Mouse (Mus musculus) megakaryocyte-erythroid progenitor cell, adult 5-6 weeks (primary cell): ENCODE measurements at regions not wholly inside any gene's neighbourhood (a gene's known extent, or its start where the extent isn't known, plus 50 kb on each side); places are given as distances from the start of the nearest gene placed in this dataset.

Source experiments
- ATAC-seq: replicated peaks from 2 replicates; pipeline ENCODE4 v1.8.0; 2016; ENCODE audit warnings: mild to moderate bottlenecking, inconsistent platforms; ENCODE audit not compliant: severe bottlenecking, poor library complexity, low FRiP score, low TSS enrichment

DNA sequence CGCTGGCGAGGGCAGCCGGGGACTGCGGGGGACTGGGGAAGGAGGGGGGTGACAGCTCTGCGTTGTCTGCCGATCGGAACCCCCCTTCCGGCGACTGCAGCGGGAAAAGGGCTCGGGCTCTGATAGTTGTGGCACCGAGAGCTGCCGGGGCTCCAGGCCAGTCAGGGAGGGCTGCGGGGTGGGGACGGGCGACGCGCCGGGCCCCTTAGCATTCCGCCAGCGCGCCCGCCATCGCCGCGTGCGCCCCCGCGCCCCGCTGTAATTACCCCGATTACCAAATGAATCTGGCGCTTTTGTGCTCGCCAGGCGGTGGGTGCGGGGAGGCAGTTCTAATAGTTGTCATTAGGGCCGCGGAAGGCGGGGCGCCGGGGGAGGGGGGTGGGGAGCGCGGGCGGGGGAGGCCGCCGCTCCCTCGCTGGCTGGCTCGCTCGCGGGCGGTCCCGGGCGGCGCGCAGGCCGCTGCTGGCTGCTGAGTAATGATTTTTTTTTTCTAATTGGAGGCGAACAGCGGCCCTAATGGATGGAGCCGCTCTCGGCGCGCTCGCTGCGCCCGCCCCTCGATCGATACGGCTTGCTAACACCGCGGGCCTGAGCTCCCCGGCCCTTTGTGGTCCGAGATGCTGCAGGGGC, 352.8 kb downstream of the Bcor start:
- no peak for ATAC-seq

GRCm38 (mm10) chrX:11807883-11808262, 352.3 kb downstream of the Bcor start:
- ATAC-seq, result no peak

DNA sequence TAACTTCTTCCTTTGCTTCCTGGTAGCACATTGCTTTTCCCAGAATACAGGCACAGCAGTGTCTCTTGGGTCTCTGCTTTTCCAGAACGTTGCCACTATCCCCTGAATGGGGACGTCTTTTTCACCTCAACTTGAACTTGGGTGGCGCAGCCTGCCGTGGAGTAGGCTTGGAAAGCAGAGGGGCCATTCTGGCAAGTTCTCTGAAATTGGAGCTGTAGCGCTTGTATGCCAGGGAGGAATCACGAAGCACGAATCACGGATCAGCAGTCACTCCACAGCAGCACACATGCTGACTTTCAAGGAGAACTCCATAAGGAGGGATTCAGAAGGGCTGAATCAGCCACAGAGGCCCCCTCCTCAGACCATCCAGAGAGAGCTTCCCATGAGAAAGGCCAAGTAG, 351.2 kb downstream of the Bcor start:
- no peak for ATAC-seq

DNA sequence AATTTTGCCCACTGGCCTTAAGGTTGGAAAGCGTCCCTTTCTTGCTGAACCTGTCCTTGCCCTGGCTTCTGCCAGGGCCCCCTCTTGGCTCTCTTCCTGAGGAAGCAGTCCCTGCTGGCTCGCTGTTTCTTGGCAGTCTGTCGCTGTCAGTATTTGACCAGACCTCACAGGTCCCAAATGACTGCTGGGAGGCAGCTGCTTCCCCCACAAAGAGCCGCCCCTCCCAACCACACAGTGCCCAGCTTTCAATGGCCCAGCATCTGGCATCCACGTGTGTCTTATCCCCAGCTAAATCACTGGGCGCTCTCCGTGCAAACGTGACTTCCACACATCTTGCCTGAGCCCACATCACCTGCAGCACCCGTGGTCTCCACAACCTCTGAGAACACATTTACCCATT, 345.3 kb downstream of the Bcor start:
- ATAC-seq, result no peak

DNA sequence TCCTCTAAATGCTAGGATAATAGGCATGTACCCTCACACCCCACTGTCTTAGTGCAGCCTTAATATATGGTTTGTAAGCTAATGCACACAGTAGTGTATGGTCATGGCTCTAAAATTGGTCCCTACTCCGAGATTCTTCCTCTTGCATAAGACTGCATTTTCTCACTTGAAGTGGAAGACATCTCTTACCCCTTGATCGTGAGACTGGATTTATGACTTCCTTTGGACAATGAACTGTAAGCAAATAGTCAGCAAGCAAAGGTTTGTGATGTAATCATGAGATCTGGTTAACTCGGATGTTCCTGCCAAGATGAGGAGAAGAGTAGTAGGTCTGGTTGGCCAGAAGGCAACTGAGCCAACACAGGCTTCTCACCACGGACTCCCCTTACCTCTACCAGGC, 344.3 kb downstream of the Bcor start:
- no peak for ATAC-seq

DNA sequence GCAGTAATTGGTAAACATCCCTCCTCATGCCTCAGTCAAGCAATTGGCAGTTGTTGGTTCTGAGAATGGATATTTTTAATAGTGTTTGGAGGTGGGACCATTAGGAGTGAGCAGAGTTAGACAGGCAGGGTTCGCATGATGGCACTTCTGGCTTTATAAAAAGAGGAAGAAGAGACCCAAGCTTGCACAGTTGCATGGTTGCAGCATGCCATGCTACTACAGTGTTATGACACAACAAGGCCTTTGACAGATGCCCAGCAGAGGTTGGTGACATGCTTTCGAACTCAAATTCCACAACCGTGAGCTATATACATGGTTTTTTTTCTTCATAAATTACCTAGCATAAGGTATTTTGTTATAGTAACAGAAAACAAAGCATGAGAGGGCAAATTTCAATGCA, 341.5 kb downstream of the Bcor start:
- no peak for ATAC-seq

DNA sequence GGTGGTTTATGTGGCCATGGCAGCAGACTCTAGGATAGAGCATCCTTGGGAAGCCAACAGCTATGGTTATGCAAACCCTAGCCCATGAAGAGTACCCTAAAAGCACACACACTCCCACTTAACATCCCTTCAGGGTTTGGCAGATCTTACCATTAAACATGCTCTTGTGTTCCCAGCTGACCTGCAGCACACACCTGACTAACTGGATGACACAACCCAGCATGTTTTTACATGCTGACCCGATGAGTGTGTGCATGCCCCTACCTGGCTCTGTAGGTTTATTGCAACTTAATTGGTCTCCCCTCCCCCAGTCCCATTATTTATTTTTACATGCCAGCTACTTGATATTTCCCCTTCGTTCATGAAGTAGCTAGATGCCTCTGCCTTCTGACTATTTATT, 339.0 kb downstream of the Bcor start:
- ATAC-seq, result no peak

- no peak for ATAC-seq
These were observed 338.0 kb downstream of the Bcor start for GRCm38 (mm10) chrX:11821880-11822768.

DNA sequence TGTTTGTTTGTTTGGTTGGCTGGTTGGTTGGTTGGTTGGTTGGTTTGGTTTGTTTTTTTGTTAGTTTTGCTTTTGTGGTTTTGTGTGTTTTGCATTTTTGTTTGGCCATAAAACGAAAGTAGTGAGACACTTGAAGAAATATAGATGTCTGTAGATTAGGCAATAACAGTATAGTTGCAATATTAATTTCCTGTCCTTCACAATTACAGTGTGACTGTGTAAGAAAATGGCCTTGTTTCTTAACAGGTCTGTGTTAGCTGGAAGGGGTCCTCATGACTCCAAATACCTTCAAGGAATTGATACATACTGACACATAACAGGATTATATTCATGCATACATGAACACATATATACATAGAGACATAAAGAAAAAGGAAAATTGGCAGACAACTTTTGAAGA, 334.2 kb downstream of the Bcor start:
- no peak for ATAC-seq

- no peak for ATAC-seq
These were observed 333.3 kb downstream of the Bcor start for GRCm38 (mm10) chrX:11826737-11827408.

- ATAC-seq, result no peak
These were observed 330.6 kb downstream of the Bcor start for GRCm38 (mm10) chrX:11829411-11830002.

- no peak for ATAC-seq
These were observed 322.6 kb downstream of the Bcor start for GRCm38 (mm10) chrX:11837566-11837965.

GRCm38 (mm10) chrX:11839665-11840245, 320.4 kb downstream of the Bcor start:
- no peak for ATAC-seq

- no peak for ATAC-seq
These were observed 319.7 kb downstream of the Bcor start for GRCm38 (mm10) chrX:11840319-11841035.

DNA sequence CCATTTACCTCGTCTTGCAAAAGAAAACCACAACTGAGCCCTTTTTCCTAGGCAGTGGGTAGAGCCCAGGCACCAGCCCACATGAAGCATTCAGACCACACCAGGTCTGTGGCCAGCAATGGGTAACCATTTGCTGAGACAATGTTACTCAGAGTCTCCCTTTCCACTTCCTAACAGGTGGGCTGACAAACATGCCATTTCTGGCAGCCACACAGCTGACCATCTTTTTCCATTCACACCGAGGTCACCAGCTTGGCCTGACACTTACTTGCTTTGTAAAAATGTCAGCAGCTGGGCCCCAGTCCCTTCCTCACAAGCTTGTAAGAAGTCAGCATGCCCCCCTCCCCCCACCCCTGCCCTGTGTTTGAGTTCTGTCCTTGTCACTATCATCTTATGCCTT, 314.6 kb downstream of the Bcor start:
- ATAC-seq, result no peak

- ATAC-seq, result no peak
These were observed 304.2 kb downstream of the Bcor start for GRCm38 (mm10) chrX:11855910-11856309.

- no peak for ATAC-seq
These were observed 300.8 kb downstream of the Bcor start for GRCm38 (mm10) chrX:11859396-11859795.

DNA sequence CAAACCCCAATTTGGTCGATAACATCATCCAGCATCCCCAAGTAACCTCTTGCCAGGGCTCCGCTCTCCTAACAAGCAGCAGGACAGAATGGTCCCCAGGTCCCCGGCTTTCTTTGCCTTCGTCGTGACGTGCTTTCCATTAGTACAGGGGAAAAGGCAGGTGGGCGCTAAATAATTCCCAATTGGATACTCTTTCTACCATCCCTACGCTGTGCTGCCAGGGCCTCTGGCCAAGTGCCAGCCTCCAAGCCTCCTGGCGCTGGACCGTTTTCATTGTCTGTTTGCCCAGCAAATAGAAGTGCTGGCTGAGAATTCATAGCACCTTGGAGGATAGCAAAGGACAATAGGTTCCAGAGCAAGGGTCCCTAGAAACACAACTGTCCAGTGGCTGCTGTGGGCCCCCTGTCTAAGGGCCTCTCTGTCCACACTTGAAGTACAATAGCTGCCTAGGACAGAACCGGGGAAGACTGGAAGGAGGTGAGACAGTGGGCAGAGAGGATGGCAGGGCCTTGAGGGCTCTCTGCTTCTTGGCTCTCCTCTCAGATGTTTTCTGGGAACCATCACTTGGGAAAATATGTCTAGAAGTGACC, 298.9 kb downstream of the Bcor start:
- ATAC-seq, result no peak

GRCm38 (mm10) chrX:11861892-11862291, 298.3 kb downstream of the Bcor start:
- ATAC-seq, result no peak
